Mouse (Mus musculus) kidney, adult 2 months (tissue): ENCODE measurements around the gene G6pc3.

ENCODE experiments used
- CTCF ChIP-seq: fragments of 200-500 bp; conservative IDR thresholded peaks from 2 replicates; pipeline ENCODE4 v1.5.1; 2011; ENCODE audit warnings: low read depth, mild to moderate bottlenecking, control low read depth, low read length, moderate library complexity, mixed read lengths; ENCODE audit not compliant: insufficient read depth, insufficient read length
- POLR2A ChIP-seq: fragments of 200-500 bp; IDR thresholded peaks from one replicate; pipeline ENCODE4 v1.6.1; 2011; ENCODE audit warnings: low read depth, low read length, control low read depth

GRCm38 (mm10) chr11:102219247-102219993, 30.0 kb downstream of the G6pc3 start:
- TF ChIP-seq CTCF, result no peak
- TF ChIP-seq POLR2A, result no peak
